Mouse (Mus musculus): ENCODE measurements around the gene Prf1. TPM values are rescaled to one million over a fixed set of nuclear protein-coding genes. Genes with fewer than 3 reads are reported as not detected.

Prf1 gene
- total RNA-seq (2021), result not detected
- long read RNA-seq, experiment 1, result 0 reads
- long read RNA-seq, experiment 2, result 0 reads

DNA sequence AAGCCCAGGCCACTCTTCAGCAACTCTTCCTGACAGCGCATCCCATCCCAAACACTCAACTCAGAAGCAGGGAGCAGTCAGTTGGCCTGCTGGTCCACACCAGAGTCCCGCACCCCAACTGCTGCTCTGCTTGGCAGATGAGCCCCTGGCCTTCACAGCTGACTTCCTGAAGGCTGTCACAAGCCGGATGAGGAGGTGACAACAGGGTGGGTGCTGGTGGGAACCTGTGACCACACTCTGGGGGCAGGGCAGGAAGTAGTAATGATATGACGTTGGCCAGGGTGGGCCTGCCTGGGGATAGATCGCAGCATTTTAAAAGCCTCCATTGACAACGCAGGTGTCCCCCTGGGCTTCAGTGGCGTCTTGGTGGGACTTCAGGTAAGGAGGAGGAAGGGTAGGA is at the start of gene Prf1:
Gene Prf1, plus strand, starts transcription at position 357 of the 400 bp plus-strand sequence.
- intact Hi-C loops (cut with DNase I), result no loop called here
- no peak for DNase-seq

DNA sequence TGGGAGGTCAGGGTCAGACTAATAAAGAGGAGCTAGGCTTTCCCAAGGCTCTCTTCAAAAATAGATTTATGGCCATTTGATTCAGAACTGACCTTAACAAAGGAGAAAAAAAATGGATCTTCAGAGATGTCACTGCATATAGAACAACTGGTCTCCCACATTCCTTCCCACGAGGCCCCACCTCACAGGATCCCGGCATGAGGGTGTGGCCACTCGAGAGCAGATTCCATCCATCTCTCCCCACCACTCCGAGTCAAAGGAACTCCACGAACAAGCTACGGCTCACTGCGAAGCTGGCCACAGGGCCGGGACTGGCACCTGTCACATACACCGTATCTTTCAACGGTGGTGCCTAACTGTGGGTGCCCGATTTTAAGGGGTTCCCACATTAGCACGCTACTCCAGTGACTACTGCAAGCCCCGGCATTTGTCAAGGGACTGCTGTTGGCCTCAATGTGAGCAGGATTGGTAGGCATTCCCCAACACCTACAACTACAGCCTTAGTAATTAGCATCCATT is 49.0 kb upstream of the Prf1 start:
- intact Hi-C loops (cut with DNase I), result no loop called here

DNA sequence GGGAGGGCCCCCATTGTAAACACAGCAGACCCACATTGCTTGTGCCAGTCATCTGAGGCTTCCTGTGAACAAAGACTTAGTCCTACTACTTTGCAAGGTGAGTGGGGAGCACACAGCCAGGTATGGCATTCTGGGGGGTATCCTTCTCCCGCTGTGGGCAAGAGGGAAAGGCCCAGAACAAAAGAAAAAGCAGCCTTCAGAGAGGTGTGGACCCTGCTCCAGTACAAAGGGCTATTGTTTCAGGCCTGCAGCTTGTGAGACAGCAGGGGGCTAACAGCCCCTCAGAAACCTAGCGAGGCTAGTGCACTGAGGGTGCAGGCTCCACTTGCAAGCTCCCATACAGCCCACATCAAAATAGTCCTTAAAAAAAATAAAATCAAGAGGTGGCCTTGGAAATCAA is 47.7 kb upstream of the Prf1 start:
- DNase-seq, result no peak
- intact Hi-C loops (cut with DNase I), result no loop called here

More for the DNA sequence above, 49.0 kb upstream of the Prf1 start:
- no peak for DNase-seq

DNA sequence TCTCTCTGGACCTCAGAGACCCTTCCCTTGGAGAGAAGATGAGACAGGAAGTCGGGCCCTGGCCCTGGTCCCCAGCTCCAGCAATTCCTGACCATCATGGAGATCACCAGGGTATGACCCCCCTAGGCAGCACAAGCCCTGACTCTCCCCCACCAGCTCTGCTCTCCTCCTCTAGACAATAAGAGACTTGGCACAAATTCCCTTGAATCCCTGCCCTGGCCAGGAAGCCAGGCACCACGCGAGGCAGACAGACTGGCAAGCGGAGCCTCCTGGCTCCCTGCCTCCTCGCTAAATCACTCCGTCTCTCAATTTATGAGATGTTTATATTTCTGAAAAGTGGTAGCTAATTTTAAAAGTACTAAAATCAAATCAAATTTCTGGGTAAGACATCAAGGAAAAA is 42.9 kb upstream of the Prf1 start:
- intact Hi-C loops (cut with DNase I), result no loop called here
- peak in 1 of 2 experiments; percentile 34 for DNase-seq

DNA sequence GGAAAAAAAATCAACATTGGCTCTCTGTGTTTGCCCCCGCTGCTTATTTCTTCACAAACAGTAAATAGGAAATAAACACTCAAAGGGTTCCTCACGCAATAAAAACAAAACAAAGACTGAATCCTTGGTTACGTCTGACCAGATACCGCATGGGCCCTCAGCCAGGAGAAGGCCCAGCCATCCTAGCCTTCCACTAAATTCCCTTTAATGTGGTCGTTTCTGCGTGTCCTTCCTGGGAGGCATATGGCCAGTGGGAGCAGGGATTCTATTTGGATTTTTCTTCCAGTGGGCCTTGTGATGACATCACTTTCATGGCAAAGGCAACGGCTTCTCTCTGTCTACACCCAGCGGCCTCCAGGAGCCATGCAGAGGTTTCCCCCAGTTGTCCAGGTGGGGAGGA is 42.4 kb upstream of the Prf1 start:
- no peak for DNase-seq
- intact Hi-C loops (cut with DNase I), result no loop called here

DNA sequence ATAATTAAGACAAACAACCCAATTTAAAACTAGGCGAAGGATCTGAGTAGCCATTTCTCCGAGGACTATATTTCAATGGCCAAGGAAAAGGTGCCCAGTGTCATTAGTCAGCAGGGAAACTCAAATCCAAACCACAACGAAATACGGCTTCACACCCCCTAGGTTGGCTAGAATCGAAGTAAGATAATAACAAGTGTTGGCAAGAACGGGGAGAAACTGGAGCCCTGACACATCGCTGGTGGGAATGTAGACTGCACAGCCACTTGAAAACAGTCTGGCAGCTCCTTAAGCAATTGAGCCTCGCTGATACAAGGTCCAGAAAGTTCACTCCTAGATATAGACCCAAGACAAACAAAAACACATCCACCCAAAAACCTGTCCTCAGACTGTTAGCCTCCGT is 41.0 kb upstream of the Prf1 start:
- intact Hi-C loops (cut with DNase I), result no loop called here
- DNase-seq, result no peak

DNA sequence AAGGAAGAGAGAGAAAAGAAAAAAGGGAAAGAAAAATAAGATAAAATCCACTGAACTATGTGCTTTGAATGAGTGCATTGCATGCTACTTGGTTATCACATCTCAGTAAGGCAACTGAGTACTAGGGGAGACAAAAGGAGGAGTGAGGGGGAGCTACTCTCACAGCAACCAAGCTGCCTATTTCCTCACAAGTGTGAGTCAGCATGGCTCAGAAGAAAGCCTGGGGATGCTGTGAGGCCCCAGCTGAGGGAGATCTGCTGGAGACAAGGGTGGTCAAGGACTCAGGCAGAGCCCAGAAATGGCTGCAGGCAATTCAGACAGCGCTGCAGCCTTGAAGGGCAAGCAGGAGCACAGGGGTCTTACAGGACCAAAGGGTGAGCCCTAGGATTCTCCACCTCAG is 39.5 kb upstream of the Prf1 start:
- DNase-seq, result no peak
- intact Hi-C loops (cut with DNase I), result no loop called here

DNA sequence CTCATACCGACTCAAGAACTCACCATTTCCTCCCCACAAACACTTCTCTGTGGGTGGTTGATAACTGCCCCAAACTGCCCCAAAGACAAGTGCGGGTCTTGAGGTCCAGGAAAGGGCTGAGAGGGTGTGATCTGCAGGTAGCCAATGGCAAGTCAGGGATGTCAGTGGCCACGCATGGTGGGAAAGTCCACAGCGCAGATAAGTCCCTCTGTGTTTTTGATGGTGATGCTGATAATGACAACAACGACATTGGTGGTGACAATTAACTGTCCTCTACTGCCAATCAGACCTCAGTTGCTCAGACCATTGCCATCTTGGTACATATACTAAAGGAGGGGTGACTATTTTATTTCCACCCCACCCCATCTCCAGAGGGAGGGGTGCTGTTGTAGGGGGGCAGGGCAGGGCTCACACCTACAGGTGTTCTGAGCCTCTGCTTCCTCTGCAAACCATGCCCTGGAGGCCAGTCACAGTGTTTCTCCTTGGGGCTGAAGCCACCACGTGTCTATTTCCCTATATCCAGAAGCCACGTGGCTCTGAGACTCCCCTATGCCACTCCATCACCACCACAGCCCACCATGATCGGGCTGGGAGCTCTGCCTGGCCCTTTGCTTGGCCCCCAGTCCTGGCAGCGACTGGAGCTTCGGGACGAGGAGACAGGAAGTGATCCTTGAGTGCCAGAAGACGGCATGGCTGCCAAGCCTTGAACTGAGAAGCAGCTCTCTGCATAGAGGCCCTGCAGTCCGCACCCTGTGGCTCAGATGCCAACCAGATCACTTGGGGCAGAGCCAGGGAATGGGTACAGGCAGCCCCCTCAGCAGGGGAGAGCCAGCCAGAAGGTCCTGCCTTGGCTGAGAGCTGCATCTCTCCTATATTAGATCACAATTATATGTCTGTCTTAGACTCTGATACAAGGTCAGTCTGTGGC is 36.1 kb upstream of the Prf1 start:
- intact Hi-C loops (cut with DNase I), result no loop called here

DNA sequence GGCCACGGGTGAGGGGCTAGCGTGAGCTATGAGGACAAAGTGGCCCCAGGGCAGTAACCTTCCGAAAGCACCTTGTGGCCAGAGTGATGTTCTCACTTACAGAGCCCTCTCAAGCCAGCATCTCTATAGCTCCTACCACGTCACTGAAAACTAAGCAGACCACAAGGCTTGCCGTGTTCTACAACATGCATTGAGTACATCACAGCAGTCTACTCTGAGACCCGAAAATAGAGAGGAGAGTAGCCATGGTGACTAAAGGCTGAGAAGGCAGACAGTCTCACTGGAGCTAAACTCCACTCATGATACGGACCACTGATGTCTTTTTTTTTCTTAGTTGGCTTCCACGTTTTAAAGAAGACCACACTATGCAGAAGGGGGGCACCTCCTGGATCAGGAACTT is 34.0 kb upstream of the Prf1 start:
- no peak for DNase-seq
- intact Hi-C loops (cut with DNase I), result no loop called here

More for the DNA sequence above, 36.1 kb upstream of the Prf1 start:
- DNase-seq, result no peak

DNA sequence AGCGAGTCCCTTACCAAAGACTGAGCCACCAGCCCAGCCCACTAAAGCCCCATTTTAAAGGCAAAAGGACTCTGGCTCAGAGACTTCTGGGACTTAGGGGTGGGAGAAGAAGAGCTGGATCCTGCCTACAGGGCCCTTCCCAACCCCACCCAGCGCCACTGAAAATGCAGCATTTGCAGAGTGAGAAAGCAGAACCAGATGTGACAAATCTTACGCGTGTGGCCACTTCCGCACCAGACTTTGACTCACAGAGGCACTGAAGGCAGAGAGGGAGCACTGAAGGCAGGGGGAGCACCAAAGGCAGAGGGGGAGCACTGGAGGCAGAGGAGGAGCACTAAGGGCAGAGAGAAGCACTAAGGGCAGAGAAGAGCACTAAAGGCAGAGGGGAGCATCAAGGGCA is 30.3 kb upstream of the Prf1 start:
- intact Hi-C loops (cut with DNase I), result no loop called here
- DNase-seq, result no peak

DNA sequence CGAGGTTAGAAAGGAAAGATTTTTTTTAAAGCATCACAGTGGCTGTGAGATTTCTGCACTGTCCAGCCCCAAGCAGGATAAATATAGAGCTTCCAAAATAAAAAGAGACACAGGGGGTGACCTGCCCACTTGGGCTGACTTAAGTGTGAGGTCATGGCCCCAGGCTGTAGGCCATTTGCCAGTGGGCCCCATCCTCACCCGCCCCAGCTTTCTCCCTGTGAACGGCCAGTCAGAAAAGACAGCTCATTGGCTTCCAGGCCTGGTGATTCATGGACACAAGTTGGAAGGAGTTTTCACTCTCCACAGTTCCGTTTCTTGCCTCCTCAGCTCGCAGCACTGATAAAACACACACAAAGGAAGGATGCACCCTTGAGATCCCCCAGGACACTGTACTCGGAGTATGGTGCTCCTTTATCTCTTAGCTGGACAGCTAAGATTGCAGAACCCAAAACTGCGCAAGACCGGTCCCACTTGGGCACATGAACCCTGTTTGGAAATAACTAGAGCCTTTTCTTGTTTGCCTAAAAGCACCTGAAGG is 25.5 kb upstream of the Prf1 start:
- intact Hi-C loops (cut with DNase I), result loop anchor here (5.0 kb wide), 1 partner anchor 70 kb away; no protein-coding TSS in a partner anchor
- peak in 1 of 2 experiments; percentile 46 for DNase-seq

DNA sequence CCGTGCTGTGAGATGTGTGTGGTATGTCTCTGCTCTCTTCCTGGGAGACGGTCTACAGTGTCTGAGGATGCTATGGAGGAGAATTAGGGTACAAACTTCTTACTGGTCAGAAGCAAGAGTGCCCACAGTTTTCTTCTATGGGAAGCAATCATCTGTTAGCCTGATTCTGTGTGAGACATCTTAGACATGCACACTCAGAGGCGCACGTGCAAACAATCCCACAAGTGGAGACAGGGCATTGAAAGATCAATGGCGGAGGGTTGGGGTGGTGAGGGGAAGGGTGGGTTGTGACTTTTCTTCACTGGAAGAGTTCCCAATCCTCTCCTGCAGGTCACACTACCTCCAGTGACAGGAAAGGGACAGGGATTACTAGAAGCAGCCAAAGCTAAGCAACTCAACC is 25.0 kb upstream of the Prf1 start:
- DNase-seq, result no peak
- intact Hi-C loops (cut with DNase I), result loop anchor here (5.0 kb wide), 1 partner anchor 70 kb away; no protein-coding TSS in a partner anchor

DNA sequence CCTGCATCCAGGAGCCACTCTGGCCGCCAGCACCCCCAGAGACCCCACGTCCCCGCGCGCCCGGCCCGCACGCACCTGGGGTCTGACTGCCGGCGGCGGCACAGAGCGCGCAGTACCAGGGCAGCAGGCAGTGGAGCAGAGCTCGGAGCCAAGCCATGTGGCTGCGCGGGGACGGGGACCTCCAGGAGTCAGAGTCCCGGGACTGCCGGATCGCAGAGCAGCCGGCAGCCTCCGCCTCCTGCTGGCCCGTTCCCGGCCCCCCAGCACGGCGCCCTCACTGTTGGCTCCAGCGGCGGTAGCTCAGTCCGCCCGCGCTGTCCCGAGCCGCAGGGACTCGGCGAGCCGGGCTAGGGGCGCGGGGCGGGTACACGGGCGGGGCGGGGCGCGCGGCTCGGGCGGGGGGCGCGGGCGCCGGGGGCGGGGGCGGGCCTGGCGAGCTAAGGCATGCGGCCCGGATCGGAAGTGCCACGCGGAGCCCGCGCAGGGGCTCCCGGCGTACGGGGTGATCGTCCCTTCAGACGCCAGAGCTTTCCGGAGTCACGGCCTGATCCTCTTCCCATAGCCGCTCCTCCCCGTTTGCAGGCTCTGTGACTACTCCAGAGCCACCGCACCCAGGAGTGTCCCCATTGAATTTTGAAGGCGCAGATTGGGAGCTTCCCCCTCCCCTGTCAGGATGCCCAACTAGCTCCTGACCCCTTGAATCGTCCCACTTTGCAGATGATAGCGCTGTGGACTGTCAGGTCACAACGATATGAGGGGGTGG is 24.4 kb upstream of the Prf1 start, which contains the start of gene Adamts14:
Gene Adamts14, minus strand, starts transcription at position 358 of the 763 bp plus-strand sequence.
- intact Hi-C loops (cut with DNase I), result loop anchor here (5.0 kb wide), 1 partner anchor 71 kb away; no protein-coding TSS in a partner anchor
- no peak for DNase-seq

DNA sequence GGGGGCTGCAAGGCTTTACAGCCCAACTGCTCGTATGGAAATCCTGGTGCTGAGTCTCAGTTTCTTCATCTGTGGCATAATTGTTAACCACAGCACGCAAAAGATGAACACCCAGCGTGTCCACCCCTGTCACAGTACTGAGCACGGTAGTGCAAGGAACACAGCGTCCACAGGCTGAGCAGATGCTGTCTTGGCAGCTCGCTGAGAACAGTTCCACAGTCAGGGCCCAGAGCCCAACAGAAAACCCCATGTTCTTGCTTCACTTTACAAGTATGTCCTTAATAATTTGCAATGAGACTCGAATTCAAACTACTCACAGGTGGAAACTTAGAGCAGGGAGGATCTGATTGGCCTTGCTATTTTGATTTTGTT is 23.8 kb upstream of the Prf1 start:
- peak; percentile 30 to 47 for DNase-seq
- intact Hi-C loops (cut with DNase I), result loop anchor here (2.0 to 5.0 kb wide), 2 partner anchors 61 to 72 kb away; no protein-coding TSS in a partner anchor

DNA sequence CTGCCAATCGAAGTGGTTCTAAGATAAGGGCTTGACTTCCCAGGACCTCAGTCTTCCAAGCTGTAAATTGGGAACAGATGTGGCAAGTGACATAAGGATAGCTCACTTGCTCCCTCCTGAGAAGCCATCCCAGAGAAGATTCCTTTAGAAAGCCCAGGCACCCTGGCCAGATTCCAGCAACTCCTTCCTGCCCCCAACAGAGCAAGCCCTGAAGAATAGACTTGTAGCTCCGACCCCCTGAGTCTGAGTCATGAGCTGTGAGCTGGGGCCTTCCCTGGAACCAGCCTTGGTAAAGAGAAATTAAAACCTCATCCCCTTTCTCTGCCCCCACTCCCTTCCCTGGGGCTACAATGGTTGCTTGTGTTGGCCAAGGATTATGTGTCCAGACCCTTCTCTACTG is 23.1 kb upstream of the Prf1 start:
- intact Hi-C loops (cut with DNase I), result loop anchor here (2.0 to 5.0 kb wide), 2 partner anchors 60 to 72 kb away; no protein-coding TSS in a partner anchor
- DNase-seq, result no peak

DNA sequence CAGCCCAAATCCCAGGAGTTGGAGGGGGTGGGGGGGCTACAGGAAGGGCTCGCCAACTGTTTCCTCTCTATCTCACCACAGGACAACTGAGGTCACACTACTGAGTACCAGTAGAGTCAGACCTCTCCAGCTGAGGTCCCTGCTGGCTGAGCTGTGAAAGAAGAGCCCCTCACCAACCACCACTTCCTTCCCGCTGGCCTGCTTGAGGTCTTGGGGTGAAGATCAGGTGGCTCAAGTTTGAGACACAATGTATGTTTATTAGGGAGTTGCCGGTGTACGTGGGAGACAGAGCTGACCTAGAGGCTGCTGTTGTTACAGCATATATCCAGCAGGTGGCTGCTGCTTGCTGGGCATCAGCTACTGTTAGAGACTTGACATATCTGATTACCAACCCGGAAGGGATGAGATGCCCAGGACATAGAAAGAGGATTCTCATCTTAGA is 21.9 kb upstream of the Prf1 start:
- DNase-seq, result no peak
- intact Hi-C loops (cut with DNase I), result loop anchor here (2.0 kb wide), 1 partner anchor 59 kb away; no protein-coding TSS in a partner anchor

DNA sequence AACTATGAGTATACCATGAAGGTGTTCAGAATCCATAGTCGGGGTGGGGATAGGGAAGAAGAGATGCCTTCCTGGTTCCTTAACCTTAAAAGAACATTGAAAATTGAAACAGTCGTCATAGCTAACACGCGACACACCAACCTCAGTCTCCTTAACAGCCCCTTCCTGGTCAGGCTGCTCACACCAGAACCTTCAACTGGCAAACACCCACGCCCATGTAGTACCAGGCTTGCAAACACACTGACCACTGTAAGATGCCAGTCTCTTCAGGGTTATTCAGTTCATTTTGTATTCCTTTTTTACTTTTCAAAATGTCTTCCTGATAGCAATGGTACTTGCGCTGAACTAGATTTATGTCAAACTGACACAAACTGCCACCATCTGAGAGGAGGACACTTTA is 20.6 kb upstream of the Prf1 start:
- intact Hi-C loops (cut with DNase I), result no loop called here
- no peak for DNase-seq

DNA sequence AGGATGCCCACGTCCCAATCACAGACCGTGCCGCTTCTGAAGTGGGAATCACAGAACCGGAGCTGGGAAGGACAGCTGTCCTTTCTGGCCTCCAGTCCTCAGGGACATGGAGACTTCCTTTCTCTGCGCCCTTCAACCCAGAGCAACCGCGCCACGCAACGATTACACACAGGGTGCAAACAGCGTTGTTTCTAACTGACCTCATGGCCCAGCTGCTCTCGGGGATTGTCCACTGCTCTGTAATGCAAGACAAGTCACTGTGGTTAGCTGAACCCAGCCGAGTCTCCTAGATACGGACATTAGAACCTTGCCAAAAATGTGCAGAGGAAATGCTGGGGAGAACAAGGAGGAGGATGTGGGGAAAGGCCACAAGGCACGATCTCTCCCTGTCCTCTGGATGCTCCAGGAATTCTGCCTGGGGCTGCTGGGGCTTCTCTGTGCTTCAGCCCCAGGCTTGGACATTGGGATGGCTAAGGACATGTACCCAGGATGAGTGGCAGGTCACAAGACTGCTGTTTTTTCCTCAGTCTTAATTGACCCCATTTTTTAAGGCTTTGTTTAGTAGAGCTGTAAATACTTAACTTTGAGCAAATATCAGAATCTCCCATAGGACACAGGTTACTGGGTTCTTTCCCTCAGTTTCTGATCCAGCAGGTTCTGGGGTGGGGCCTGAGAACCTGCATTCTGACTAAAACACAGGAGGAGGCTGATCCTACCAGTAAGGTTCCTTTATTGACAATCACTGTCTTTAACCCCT is 19.5 kb upstream of the Prf1 start:
- peak; percentile 56 to 62 for DNase-seq
- intact Hi-C loops (cut with DNase I), result no loop called here

DNA sequence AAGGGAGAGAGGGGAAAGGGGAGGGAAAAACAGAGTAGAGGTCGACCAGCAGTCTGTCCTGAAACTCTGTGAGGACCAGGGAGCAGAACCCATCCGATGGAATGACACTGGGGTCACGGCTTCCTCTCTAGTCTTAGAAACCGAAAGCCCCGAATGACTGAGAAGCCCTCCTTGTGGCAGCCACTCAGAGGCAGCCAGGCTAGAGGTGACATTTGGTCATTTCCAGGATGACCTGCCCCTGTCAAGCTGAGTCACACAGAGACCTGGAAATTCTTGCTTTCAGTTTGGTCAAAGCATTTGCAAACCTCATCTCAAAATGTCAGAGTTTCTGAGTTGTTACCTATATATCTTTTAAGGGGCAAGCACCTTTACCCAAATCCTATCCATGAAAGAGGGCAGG is 16.5 kb upstream of the Prf1 start:
- intact Hi-C loops (cut with DNase I), result no loop called here
- no peak for DNase-seq

DNA sequence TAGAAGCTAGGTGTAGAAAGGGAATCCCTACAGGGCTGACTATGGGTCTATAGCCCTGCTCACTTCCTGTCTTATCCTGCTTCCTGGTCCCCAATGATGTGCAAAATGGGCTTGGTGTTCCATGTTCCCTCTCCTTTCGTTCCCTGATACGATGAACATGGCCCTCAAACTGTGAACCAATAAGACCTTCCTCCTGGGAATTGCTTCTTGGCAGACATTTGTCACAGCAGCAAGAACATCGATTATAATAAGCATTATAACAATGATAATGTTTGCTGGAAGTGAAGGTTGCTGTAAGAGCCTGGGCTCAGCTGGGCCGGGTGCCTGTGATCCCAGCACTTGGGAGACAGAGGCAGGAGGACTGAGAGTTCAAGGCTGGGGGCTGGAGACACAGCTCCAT is 13.3 kb upstream of the Prf1 start:
- no peak for DNase-seq
- intact Hi-C loops (cut with DNase I), result no loop called here
